Mouse (Mus musculus) kidney, postnatal 10 days (tissue): ENCODE data around the gene Myo10.

Source experiments
- DNase-seq: peaks from one replicate; pipeline ENCODE4 v3.0.0; 2021; ENCODE audit warnings: mixed read lengths

The Myo10 gene

GRCm38 (mm10) chr15:25620560-25620959 lies 1.8 kb upstream of the Myo10 start:
- no peak for DNase-seq

- DNase-seq, result no peak
Measured at GRCm38 (mm10) chr15:25621351-25622199, 750 bp upstream of the Myo10 start.

- peak; percentile 78 for DNase-seq
Measured at GRCm38 (mm10) chr15:25622867-25623471, 644 bp downstream of the Myo10 start.

- no peak for DNase-seq
Measured at GRCm38 (mm10) chr15:25623556-25624180, 1.3 kb downstream of the Myo10 start.

GRCm38 (mm10) chr15:25624263-25624662 lies 1.9 kb downstream of the Myo10 start:
- peak; percentile 78 for DNase-seq

- peak; percentile 75 for DNase-seq
Measured at GRCm38 (mm10) chr15:25625471-25625870, 3.1 kb downstream of the Myo10 start.

- DNase-seq, result no peak
Measured at GRCm38 (mm10) chr15:25627012-25627411, 4.7 kb downstream of the Myo10 start.

GRCm38 (mm10) chr15:25628251-25628650 lies 5.9 kb downstream of the Myo10 start:
- DNase-seq, result no peak

- DNase-seq, result no peak
Measured at GRCm38 (mm10) chr15:25630716-25631115, 8.4 kb downstream of the Myo10 start.

GRCm38 (mm10) chr15:25631332-25631731 lies 9.0 kb downstream of the Myo10 start:
- DNase-seq, result no peak

GRCm38 (mm10) chr15:25632902-25633301 lies 10.6 kb downstream of the Myo10 start:
- peak; percentile 58 for DNase-seq

GRCm38 (mm10) chr15:25633674-25634340 lies 11.5 kb downstream of the Myo10 start:
- DNase-seq, result peak; percentile 84

- DNase-seq, result peak; percentile 77
Measured at GRCm38 (mm10) chr15:25637727-25638126, 15.4 kb downstream of the Myo10 start.

- DNase-seq, result no peak
Measured at GRCm38 (mm10) chr15:25639217-25639616, 16.9 kb downstream of the Myo10 start.

- DNase-seq, result peak; percentile 64
Measured at GRCm38 (mm10) chr15:25640840-25641752, 18.8 kb downstream of the Myo10 start.

- DNase-seq, result peak; percentile 59
Measured at GRCm38 (mm10) chr15:25642214-25643058, 20.1 kb downstream of the Myo10 start.

GRCm38 (mm10) chr15:25645862-25646261 lies 23.5 kb downstream of the Myo10 start:
- DNase-seq, result no peak

- DNase-seq, result no peak
Measured at GRCm38 (mm10) chr15:25648287-25648686, 26.0 kb downstream of the Myo10 start.

- no peak for DNase-seq
Measured at GRCm38 (mm10) chr15:25650371-25650770, 28.0 kb downstream of the Myo10 start.

- no peak for DNase-seq
Measured at GRCm38 (mm10) chr15:25651820-25652219, 29.5 kb downstream of the Myo10 start.

- DNase-seq, result no peak
Measured at GRCm38 (mm10) chr15:25652368-25652767, 30.0 kb downstream of the Myo10 start.
